Mouse (Mus musculus): ENCODE measurements around the gene Cfc1. TPM values are rescaled to one million over a fixed set of nuclear protein-coding genes. Genes with fewer than 3 reads are reported as not detected.
"Not testable (repeated sequence)": the region's sequence is repeated elsewhere in the genome, so short reads cannot be mapped to it uniquely, and the experiment has no call there.

Gene Cfc1
- polyA plus RNA-seq, 1 experiment from 2014 or later, result not detected

- WGBS, result 2% methylated on average over 3 of the region's 3 CpGs
- H3K27me3 ChIP-seq (ENCODE audit: control insufficient read depth, insufficient read depth, low read length), result no peaks in the 10 kb centered on the region
- H3K4me3 ChIP-seq (ENCODE audit: low read depth, low read length), result no peak overlapping the region
- no peak overlapping the region for H3K4me2 ChIP-seq (ENCODE audit: low read depth, low read length)
- H3K4me1 ChIP-seq (ENCODE audit: control insufficient read depth, insufficient read depth, low read length), result no peaks in the 10 kb centered on the region
- H3K27ac ChIP-seq (ENCODE audit: low read depth, low read length), result no peak overlapping the region
- no peaks in the 10 kb centered on the region for H3K9me3 ChIP-seq (ENCODE audit: control insufficient read depth, low read length)
- H3K9ac ChIP-seq (replicated peaks; ENCODE audit: low read depth, low read length), result no peak overlapping the region
- no peaks in the 10 kb centered on the region for H3K36me3 ChIP-seq (ENCODE audit: control insufficient read depth, insufficient read depth, low read length)
- ATAC-seq (ENCODE audit: low read depth), result no peak
These were observed 24.4 kb upstream of the Cfc1 start for GRCm38 (mm10) chr1:34511027-34511426.

DNA sequence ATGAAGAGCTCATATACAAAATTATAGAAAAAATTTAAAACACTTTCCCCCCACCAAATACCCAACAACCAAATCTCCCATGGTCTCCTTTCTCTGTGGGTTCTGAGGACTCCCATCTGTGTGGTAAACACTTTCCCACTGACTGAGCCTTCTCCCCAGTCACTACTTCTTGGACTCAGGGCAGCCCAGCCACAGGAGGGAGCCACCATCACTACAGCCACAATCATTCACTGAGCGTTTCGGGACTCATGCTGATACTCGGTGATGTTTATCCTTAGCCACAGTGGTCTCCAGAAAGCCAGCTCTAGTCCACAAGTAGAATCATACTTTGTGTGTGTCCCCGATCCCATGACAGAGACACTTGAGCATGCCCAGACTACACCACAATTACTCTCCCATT, 22.4 kb upstream of the Cfc1 start:
- no peaks in the 10 kb centered on the region for H3K27me3 ChIP-seq (ENCODE audit: control insufficient read depth, insufficient read depth, low read length)
- no peak overlapping the region for H3K4me2 ChIP-seq (ENCODE audit: low read depth, low read length)
- H3K27ac ChIP-seq (ENCODE audit: low read depth, low read length), result no peak overlapping the region
- no peak overlapping the region for H3K4me3 ChIP-seq (ENCODE audit: low read depth, low read length)
- no peak for ATAC-seq (ENCODE audit: low read depth)
- no peak overlapping the region for H3K9ac ChIP-seq (replicated peaks; ENCODE audit: low read depth, low read length)
- no peaks in the 10 kb centered on the region for H3K4me1 ChIP-seq (ENCODE audit: control insufficient read depth, insufficient read depth, low read length)
- no peaks in the 10 kb centered on the region for H3K36me3 ChIP-seq (ENCODE audit: control insufficient read depth, insufficient read depth, low read length)
- H3K9me3 ChIP-seq (ENCODE audit: control insufficient read depth, low read length), result no peaks in the 10 kb centered on the region
- WGBS, result 79% methylated on average over 4 of the region's 4 CpGs

DNA sequence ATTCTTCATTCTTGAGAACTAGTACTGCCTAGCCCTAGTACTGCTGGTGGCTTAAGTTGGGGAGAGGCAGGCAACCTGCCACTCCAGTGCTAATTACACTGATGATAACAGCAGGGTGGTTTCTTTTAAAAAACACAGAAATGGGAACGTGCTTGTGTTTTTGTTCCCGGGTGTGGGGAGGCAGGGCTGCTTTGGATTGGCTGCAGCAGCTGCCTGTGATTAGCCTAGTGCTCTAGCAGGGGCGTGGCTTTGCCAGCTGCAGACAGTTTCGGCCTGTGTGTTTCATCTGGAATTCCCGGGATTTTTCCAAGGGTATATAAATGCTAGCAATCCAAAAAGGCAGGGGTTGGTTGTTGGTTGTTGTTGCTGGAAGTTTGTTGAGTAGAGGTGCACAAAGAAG, 18.9 kb upstream of the Cfc1 start:
- no peak overlapping the region for H3K4me2 ChIP-seq (ENCODE audit: low read depth, low read length)
- H3K4me3 ChIP-seq (ENCODE audit: low read depth, low read length), result no peak overlapping the region
- H3K9me3 ChIP-seq (ENCODE audit: control insufficient read depth, low read length), result no peaks in the 10 kb centered on the region
- no peak overlapping the region for H3K27ac ChIP-seq (ENCODE audit: low read depth, low read length)
- H3K27me3 ChIP-seq (ENCODE audit: control insufficient read depth, insufficient read depth, low read length), result no peaks in the 10 kb centered on the region
- no peaks in the 10 kb centered on the region for H3K4me1 ChIP-seq (ENCODE audit: control insufficient read depth, insufficient read depth, low read length)
- no peaks in the 10 kb centered on the region for H3K36me3 ChIP-seq (ENCODE audit: control insufficient read depth, insufficient read depth, low read length)
- no peak overlapping the region for H3K9ac ChIP-seq (replicated peaks; ENCODE audit: low read depth, low read length)
- 51% methylated on average over 5 of the region's 5 CpGs for WGBS
- ATAC-seq (ENCODE audit: low read depth), result no peak

DNA sequence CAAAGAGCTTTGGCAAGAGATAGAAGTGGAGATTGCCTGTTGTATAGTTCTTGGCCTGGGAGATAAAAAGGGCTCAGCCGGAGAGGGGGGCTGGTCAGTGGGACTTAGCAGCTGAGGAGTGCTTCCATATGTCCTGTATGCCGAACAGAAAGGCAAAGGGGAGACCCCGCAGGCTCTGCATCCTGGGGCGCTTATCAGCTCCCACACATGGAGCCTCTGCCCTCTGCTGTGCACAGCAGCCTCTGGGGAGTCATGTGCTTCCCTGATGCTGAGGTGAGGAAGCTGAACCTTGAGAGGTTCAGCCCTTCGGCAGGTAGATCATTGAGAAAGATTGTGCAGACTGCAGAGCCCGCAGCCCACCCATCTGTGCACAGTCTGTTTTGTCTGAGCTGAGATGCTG, 18.2 kb upstream of the Cfc1 start:
- H3K4me1 ChIP-seq (ENCODE audit: control insufficient read depth, insufficient read depth, low read length); H3K27me3 ChIP-seq (ENCODE audit: control insufficient read depth, insufficient read depth, low read length); H3K36me3 ChIP-seq (ENCODE audit: control insufficient read depth, insufficient read depth, low read length); ATAC-seq (ENCODE audit: low read depth); H3K27ac ChIP-seq (ENCODE audit: low read depth, low read length); H3K4me3 ChIP-seq (ENCODE audit: low read depth, low read length); H3K4me2 ChIP-seq (ENCODE audit: low read depth, low read length); H3K9me3 ChIP-seq (ENCODE audit: control insufficient read depth, low read length); H3K9ac ChIP-seq (replicated peaks; ENCODE audit: low read depth, low read length): not testable (repeated sequence)
- WGBS, result 71% methylated on average over 6 of the region's 6 CpGs

GRCm38 (mm10) chr1:34517797-34518196, 17.7 kb upstream of the Cfc1 start:
- not testable (repeated sequence) for ATAC-seq (ENCODE audit: low read depth); H3K4me3 ChIP-seq (ENCODE audit: low read depth, low read length); H3K27me3 ChIP-seq (ENCODE audit: control insufficient read depth, insufficient read depth, low read length); H3K36me3 ChIP-seq (ENCODE audit: control insufficient read depth, insufficient read depth, low read length); H3K9ac ChIP-seq (replicated peaks; ENCODE audit: low read depth, low read length); H3K4me2 ChIP-seq (ENCODE audit: low read depth, low read length); H3K4me1 ChIP-seq (ENCODE audit: control insufficient read depth, insufficient read depth, low read length); H3K27ac ChIP-seq (ENCODE audit: low read depth, low read length); H3K9me3 ChIP-seq (ENCODE audit: control insufficient read depth, low read length)
- WGBS, result 44% methylated on average over 1 of the region's 1 CpGs

GRCm38 (mm10) chr1:34518259-34518658, 17.2 kb upstream of the Cfc1 start:
- Histone ChIP-seq H3K27ac (ENCODE audit: low read depth, low read length) (no peak overlapping the region), H3K9me3 (ENCODE audit: control insufficient read depth, low read length) (no peaks in the 10 kb centered on the region), H3K4me3 (ENCODE audit: low read depth, low read length) (no peak overlapping the region), H3K27me3 (ENCODE audit: control insufficient read depth, insufficient read depth, low read length) (no peaks in the 10 kb centered on the region), H3K36me3 (ENCODE audit: control insufficient read depth, insufficient read depth, low read length) (no peaks in the 10 kb centered on the region), H3K4me1 (ENCODE audit: control insufficient read depth, insufficient read depth, low read length) (no peaks in the 10 kb centered on the region), H3K9ac (replicated peaks; ENCODE audit: low read depth, low read length) (no peak overlapping the region), H3K4me2 (ENCODE audit: low read depth, low read length) (no peak overlapping the region)
- WGBS, result 90% methylated on average over 1 of the region's 1 CpGs
- ATAC-seq (ENCODE audit: low read depth), result no peak

GRCm38 (mm10) chr1:34522205-34522849, 13.1 kb upstream of the Cfc1 start:
- no peak overlapping the region for H3K4me2 ChIP-seq (ENCODE audit: low read depth, low read length)
- WGBS, result 87% methylated on average over 6 of the region's 6 CpGs
- H3K9me3 ChIP-seq (ENCODE audit: control insufficient read depth, low read length), result no peaks in the 10 kb centered on the region

GRCm38 (mm10) chr1:34522850-34523244, 12.6 kb upstream of the Cfc1 start:
- Histone ChIP-seq H3K9ac (replicated peaks; ENCODE audit: low read depth, low read length) (no peak overlapping the region), H3K4me1 (ENCODE audit: control insufficient read depth, insufficient read depth, low read length) (no peaks in the 10 kb centered on the region), H3K9me3 (ENCODE audit: control insufficient read depth, low read length) (no peaks in the 10 kb centered on the region), H3K4me3 (ENCODE audit: low read depth, low read length) (no peak overlapping the region), H3K36me3 (ENCODE audit: control insufficient read depth, insufficient read depth, low read length) (no peaks in the 10 kb centered on the region), H3K27ac (ENCODE audit: low read depth, low read length) (no peak overlapping the region), H3K27me3 (ENCODE audit: control insufficient read depth, insufficient read depth, low read length) (no peaks in the 10 kb centered on the region), H3K4me2 (ENCODE audit: low read depth, low read length) (no peak overlapping the region)
- ATAC-seq (ENCODE audit: low read depth), result no peak
- WGBS, result 92% methylated on average over 3 of the region's 3 CpGs

More at GRCm38 (mm10) chr1:34522205-34522849, 13.1 kb upstream of the Cfc1 start:
- Histone ChIP-seq H3K9ac (replicated peaks; ENCODE audit: low read depth, low read length) (no peak overlapping the region), H3K27ac (ENCODE audit: low read depth, low read length) (no peak overlapping the region), H3K4me1 (ENCODE audit: control insufficient read depth, insufficient read depth, low read length) (no peaks in the 10 kb centered on the region), H3K36me3 (ENCODE audit: control insufficient read depth, insufficient read depth, low read length) (no peaks in the 10 kb centered on the region), H3K4me3 (ENCODE audit: low read depth, low read length) (no peak overlapping the region), H3K27me3 (ENCODE audit: control insufficient read depth, insufficient read depth, low read length) (no peaks in the 10 kb centered on the region)
- ATAC-seq (ENCODE audit: low read depth), result no peak

- no peak overlapping the region for H3K27ac ChIP-seq (ENCODE audit: low read depth, low read length)
- no peak overlapping the region for H3K9ac ChIP-seq (replicated peaks; ENCODE audit: low read depth, low read length)
- H3K36me3 ChIP-seq (ENCODE audit: control insufficient read depth, insufficient read depth, low read length), result no peaks in the 10 kb centered on the region
- no peak overlapping the region for H3K4me3 ChIP-seq (ENCODE audit: low read depth, low read length)
- no peaks in the 10 kb centered on the region for H3K4me1 ChIP-seq (ENCODE audit: control insufficient read depth, insufficient read depth, low read length)
- ATAC-seq (ENCODE audit: low read depth), result no peak
- WGBS, result 86% methylated on average over 3 of the region's 3 CpGs
- H3K4me2 ChIP-seq (ENCODE audit: low read depth, low read length), result no peak overlapping the region
- H3K27me3 ChIP-seq (ENCODE audit: control insufficient read depth, insufficient read depth, low read length), result no peaks in the 10 kb centered on the region
- H3K9me3 ChIP-seq (ENCODE audit: control insufficient read depth, low read length), result no peaks in the 10 kb centered on the region
These were observed 11.8 kb upstream of the Cfc1 start for GRCm38 (mm10) chr1:34523647-34524046.

Measured in neural tube, embryonic 14.5 days (tissue).